Mouse (Mus musculus) heart, embryonic 12.5 days (tissue): Measurements from ENCODE around the gene Tbc1d30. TPM values are rescaled to one million over a fixed set of nuclear protein-coding genes. Genes with fewer than 3 reads are reported as not detected.
A peak's percentile ranks its signal among the peaks of the same experiment; 100 is the strongest.

Experiments
- ATAC-seq: fragments of 200-750 bp; cut with Nextera tagmentation; 2 replicates; pipeline ENCODE4 v1.8.0; 2017; ENCODE audit warnings: moderate TSS enrichment, moderate library complexity; ENCODE audit not compliant: insufficient number of reproducible peaks, low FRiP score
- H3K27ac ChIP-seq: fragments of 300-500 bp; sonication (generic); 2 replicates; pipeline ENCODE4 v1.5.1; 2016; ENCODE audit warnings: mild to moderate bottlenecking, moderate library complexity; ENCODE audit not compliant: poor library complexity, severe bottlenecking
- H3K27me3 ChIP-seq: fragments of 300-500 bp; sonication (generic); replicated peaks from 2 replicates; pipeline ENCODE4 v1.6.1; 2016; ENCODE audit warnings: mild to moderate bottlenecking, moderate library complexity
- H3K36me3 ChIP-seq: fragments of 300-500 bp; sonication (generic); 2 replicates; pipeline ENCODE4 v1.6.1; 2016; ENCODE audit warnings: mild to moderate bottlenecking, moderate library complexity
- H3K4me1 ChIP-seq: fragments of 300-500 bp; sonication (generic); replicated peaks from 2 replicates; pipeline ENCODE4 v1.6.1; 2016; ENCODE audit warnings: mild to moderate bottlenecking
- H3K4me2 ChIP-seq: fragments of 300-500 bp; sonication (generic); 2 replicates; pipeline ENCODE4 v1.6.1; 2016; ENCODE audit warnings: mild to moderate bottlenecking, moderate library complexity
- H3K4me3 ChIP-seq: fragments of 300-500 bp; sonication (generic); 2 replicates; pipeline ENCODE4 v1.5.1; 2016; ENCODE audit warnings: mild to moderate bottlenecking
- H3K9ac ChIP-seq: fragments of 300-500 bp; sonication (generic); 2 replicates; pipeline ENCODE4 v1.6.1; 2016; ENCODE audit warnings: mild to moderate bottlenecking, moderate library complexity
- H3K9me3 ChIP-seq: fragments of 300-500 bp; sonication (generic); replicated peaks from 2 replicates; pipeline ENCODE4 v1.6.1; 2016; ENCODE audit warnings: mild to moderate bottlenecking, moderate library complexity
- WGBS: fragments of 180-500 bp; shearing (Covaris S2); methylation state at CpG from one replicate; pipeline ENCODE4 v1.1.7; 2016; 5-methylcytosine and 5-hydroxymethylcytosine counted together
- polyA plus RNA-seq: library from polyadenylated mRNA; unstranded; fragments of >200 nt; fragmentation: Nextera tagmentation; extraction: Ambion mirVana; gene quantifications from 2 replicates; pipeline ENCODE4 v1.2.1, GENCODE M21; 2016

The Tbc1d30 gene
- polyA plus RNA-seq, 1 experiment from 2014 or later, result 1.3 TPM

DNA sequence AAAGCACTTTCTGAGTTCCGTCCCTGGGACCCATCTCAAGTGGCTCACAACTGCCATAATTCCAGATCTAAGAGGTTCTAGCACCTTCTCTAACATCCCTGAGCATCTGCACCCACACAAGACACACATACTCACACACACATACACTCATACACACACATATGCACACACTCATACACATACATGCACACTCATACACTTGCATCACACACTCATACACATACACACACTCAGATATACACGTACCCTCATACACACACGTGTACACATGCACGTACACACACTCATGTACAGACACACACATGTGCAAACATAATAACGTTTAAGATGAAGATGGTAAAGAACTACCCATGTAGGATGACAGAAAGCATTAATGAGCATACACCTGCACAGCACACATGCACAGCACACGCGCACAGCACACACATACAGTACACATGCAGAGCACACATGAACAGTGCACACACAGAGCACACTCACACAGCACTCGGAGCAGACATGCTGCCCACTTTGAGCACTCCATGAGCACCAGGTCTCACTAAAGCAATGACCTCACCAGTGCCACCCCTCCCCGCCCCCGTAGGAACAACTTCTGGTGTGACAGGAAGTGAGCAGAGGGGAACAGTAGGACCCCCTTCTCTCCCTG lies 59.7 kb downstream of the Tbc1d30 start:
- Histone ChIP-seq H3K36me3 (no peaks in the 10 kb centered on the region), H3K27ac (no peak overlapping the region), H3K9me3 (no peaks in the 10 kb centered on the region), H3K4me1 (peaks cover 15% of the 10 kb centered on the region), H3K9ac (no peak overlapping the region), H3K27me3 (0 out of 2 replicates have a peak, but pooled peaks cover 2% of the 10 kb centered on the region), H3K4me2 (peak overlapping the region; percentile 47; the same call in 1 of the 2 replicates), H3K4me3 (no peak overlapping the region)
- 76% methylated on average over 10 of the region's 10 CpGs for WGBS
- no peak for ATAC-seq

- Histone ChIP-seq H3K4me1 (peaks cover 15% of the 10 kb centered on the region), H3K27me3 (0 out of 2 replicates have a peak, but pooled peaks cover 2% of the 10 kb centered on the region), H3K36me3 (no peaks in the 10 kb centered on the region), H3K4me3 (no peak overlapping the region), H3K9me3 (no peaks in the 10 kb centered on the region), H3K4me2 (peak overlapping the region; percentile 47), H3K9ac (no peak overlapping the region), H3K27ac (no peak overlapping the region)
- ATAC-seq, result no peak
- WGBS, result 47% methylated on average over 20 of the region's 20 CpGs
Measured at GRCm38 (mm10) chr10:121290682-121291078, 60.4 kb downstream of the Tbc1d30 start.

GRCm38 (mm10) chr10:121289970-121290681 lies 61.0 kb downstream of the Tbc1d30 start:
- Histone ChIP-seq H3K4me1 (peaks cover 15% of the 10 kb centered on the region), H3K27me3 (0 out of 2 replicates have a peak, but pooled peaks cover 2% of the 10 kb centered on the region), H3K9me3 (no peaks in the 10 kb centered on the region), H3K27ac (no peak overlapping the region), H3K4me2 (peak overlapping the region; percentile 47), H3K4me3 (no peak overlapping the region), H3K9ac (no peak overlapping the region), H3K36me3 (no peaks in the 10 kb centered on the region)
- 58% methylated on average over 4 of the region's 4 CpGs for whole genome bisulfite sequencing
- no peak for ATAC-seq

GRCm38 (mm10) chr10:121282926-121283325 lies 68.2 kb downstream of the Tbc1d30 start:
- WGBS, result 85% methylated on average over 6 of the region's 6 CpGs
- H3K27ac ChIP-seq, result no peak overlapping the region
- H3K27me3 ChIP-seq, result no peaks in the 10 kb centered on the region

DNA sequence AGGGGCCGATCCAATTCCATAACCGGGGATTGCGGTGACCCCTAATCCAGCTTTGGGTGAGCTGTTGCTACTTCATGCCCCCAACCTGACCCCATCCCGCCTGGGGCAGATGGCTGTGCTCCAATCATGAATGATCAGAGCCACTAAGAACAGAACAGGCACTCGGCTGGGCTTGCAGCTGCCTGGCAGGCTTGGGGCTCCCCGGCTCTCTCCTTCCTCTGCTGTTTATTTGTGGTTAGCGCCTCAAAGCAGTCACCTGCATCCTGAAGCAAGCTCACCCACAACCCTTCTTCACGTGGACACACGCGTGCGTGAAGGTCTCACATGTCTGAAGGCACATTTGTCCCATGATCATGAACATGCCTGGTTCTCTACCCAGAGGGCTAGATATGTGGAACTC lies 68.6 kb downstream of the Tbc1d30 start:
- H3K36me3 ChIP-seq, result no peaks in the 10 kb centered on the region
- H3K4me2 ChIP-seq, result no peak overlapping the region
- no peak for ATAC-seq
- 0 out of 2 replicates have a peak, but pooled peaks cover 3% of the 10 kb centered on the region for H3K4me1 ChIP-seq
- no peaks in the 10 kb centered on the region for H3K9me3 ChIP-seq
- H3K27me3 ChIP-seq, result no peaks in the 10 kb centered on the region
- 77% methylated on average over 11 of the region's 11 CpGs for WGBS
- no peak overlapping the region for H3K4me3 ChIP-seq
- H3K9ac ChIP-seq, result no peak overlapping the region
- H3K27ac ChIP-seq, result no peak overlapping the region

More at GRCm38 (mm10) chr10:121282926-121283325, 68.2 kb downstream of the Tbc1d30 start:
- Histone ChIP-seq H3K36me3 (no peaks in the 10 kb centered on the region), H3K9me3 (no peaks in the 10 kb centered on the region), H3K4me3 (no peak overlapping the region), H3K4me1 (0 out of 2 replicates have a peak, but pooled peaks cover 3% of the 10 kb centered on the region), H3K9ac (no peak overlapping the region), H3K4me2 (no peak overlapping the region)
- no peak for ATAC-seq

DNA sequence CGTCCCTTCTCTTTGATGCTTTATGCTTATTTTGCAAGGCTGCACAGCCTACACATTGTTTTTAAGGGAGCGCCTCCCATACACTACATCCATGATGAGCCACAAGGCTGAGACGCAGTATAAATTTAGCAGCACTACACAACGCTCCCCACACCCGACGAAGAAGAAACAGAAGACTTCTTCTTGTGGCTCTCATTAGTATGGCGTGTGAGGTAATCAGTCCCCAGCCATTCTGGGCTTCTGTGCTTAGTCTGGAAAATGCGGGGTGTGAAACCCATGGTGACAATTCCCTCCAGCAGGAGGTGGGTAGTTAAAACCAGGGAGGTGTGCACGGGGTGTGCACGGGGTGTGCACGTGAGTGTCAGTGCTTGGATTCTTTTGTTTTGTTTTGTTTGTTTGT lies 70.1 kb downstream of the Tbc1d30 start:
- no peaks in the 10 kb centered on the region for H3K27me3 ChIP-seq
- no peak overlapping the region for H3K27ac ChIP-seq
- no peak overlapping the region for H3K9ac ChIP-seq
- WGBS, result 79% methylated on average over 11 of the region's 11 CpGs
- no peak for ATAC-seq
- H3K4me3 ChIP-seq, result no peak overlapping the region
- no peak overlapping the region for H3K4me2 ChIP-seq
- H3K36me3 ChIP-seq, result no peaks in the 10 kb centered on the region
- H3K4me1 ChIP-seq, result 0 out of 2 replicates have a peak, but pooled peaks cover 3% of the 10 kb centered on the region
- no peaks in the 10 kb centered on the region for H3K9me3 ChIP-seq

DNA sequence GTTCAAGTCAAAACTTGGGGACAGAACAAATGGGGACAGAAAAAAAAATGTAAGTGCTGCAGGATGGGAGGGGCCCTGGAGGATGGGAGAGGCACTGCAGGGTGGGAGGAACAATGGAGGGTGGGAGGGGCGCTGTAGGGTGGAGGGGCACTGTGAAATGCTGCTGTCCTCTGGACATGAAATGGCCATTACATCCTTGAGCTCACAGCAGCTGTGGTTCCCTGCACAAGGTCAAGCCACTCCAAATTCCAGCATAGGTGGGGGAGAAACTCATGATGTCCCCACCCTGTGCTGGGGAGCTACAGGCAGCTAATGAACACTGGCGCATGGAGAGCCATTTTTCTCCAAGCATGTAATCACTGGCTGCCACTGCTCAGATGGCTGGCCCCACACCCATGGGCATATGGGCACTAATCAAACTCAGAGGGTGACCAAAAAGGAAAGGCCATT lies 74.0 kb downstream of the Tbc1d30 start:
- no peaks in the 10 kb centered on the region for H3K9me3 ChIP-seq
- H3K9ac ChIP-seq, result no peak overlapping the region
- 0 out of 2 replicates have a peak, but pooled peaks cover 2% of the 10 kb centered on the region for H3K4me1 ChIP-seq
- H3K4me2 ChIP-seq, result no peak overlapping the region
- no peak overlapping the region for H3K4me3 ChIP-seq
- H3K36me3 ChIP-seq, result peaks cover 4% of the 10 kb centered on the region; the same call in 1 of the 2 replicates
- ATAC-seq, result no peak
- 85% methylated on average over 2 of the region's 2 CpGs for WGBS
- no peaks in the 10 kb centered on the region for H3K27me3 ChIP-seq
- H3K27ac ChIP-seq, result no peak overlapping the region

GRCm38 (mm10) chr10:121274964-121275363 lies 76.1 kb downstream of the Tbc1d30 start:
- no peak overlapping the region for H3K4me2 ChIP-seq
- H3K36me3 ChIP-seq, result peaks cover 9% of the 10 kb centered on the region; the same call in 1 of the 2 replicates
- no peaks in the 10 kb centered on the region; the same call in 1 of the 2 replicates for H3K9me3 ChIP-seq
- H3K9ac ChIP-seq, result no peak overlapping the region
- H3K27ac ChIP-seq, result no peak overlapping the region
- H3K4me1 ChIP-seq, result no peaks in the 10 kb centered on the region
- 68% methylated on average over 1 of the region's 1 CpGs for WGBS
- no peak for ATAC-seq
- H3K4me3 ChIP-seq, result no peak overlapping the region
- H3K27me3 ChIP-seq, result no peaks in the 10 kb centered on the region

- no peak overlapping the region for H3K27ac ChIP-seq
- H3K9ac ChIP-seq, result no peak overlapping the region
- peaks cover 9% of the 10 kb centered on the region; the same call in 1 of the 2 replicates for H3K36me3 ChIP-seq
- H3K4me1 ChIP-seq, result no peaks in the 10 kb centered on the region
- H3K27me3 ChIP-seq, result peaks cover 12% of the 10 kb centered on the region; the same call in 1 of the 2 replicates
- H3K4me3 ChIP-seq, result no peak overlapping the region
- H3K9me3 ChIP-seq, result no peaks in the 10 kb centered on the region; the same call in 1 of the 2 replicates
- no peak for ATAC-seq
- H3K4me2 ChIP-seq, result no peak overlapping the region
- WGBS, result 78% methylated on average over 8 of the region's 8 CpGs
Measured at GRCm38 (mm10) chr10:121271002-121271401, 80.1 kb downstream of the Tbc1d30 start.

DNA sequence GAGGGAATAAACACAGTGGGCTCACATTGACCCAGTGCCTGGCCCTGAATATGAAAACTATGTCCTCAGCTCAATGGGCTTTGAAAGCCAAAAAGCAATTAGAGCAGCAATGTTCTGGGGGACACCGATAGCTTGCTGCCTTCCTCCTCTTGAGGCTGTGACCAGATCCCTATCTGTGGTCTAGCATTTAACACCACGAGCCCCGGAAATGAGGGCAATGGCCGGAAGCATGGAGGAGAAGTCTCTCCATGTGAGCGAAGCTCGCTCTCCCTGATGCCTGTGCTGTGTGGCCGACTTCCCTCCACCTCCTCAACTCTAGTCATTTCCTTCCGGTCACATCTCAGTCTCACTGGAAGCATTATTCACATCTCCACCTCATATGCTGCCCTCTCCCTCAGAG lies 82.3 kb downstream of the Tbc1d30 start:
- peaks cover 16% of the 10 kb centered on the region; the same call in 1 of the 2 replicates for H3K27me3 ChIP-seq
- no peak overlapping the region for H3K27ac ChIP-seq
- H3K9ac ChIP-seq, result no peak overlapping the region
- no peak overlapping the region for H3K4me2 ChIP-seq
- no peaks in the 10 kb centered on the region; the same call in 1 of the 2 replicates for H3K9me3 ChIP-seq
- no peaks in the 10 kb centered on the region for H3K4me1 ChIP-seq
- 0 out of 2 replicates have a peak, but pooled peaks cover 5% of the 10 kb centered on the region for H3K36me3 ChIP-seq
- no peak for ATAC-seq
- H3K4me3 ChIP-seq, result no peak overlapping the region
- WGBS, result 75% methylated on average over 8 of the region's 8 CpGs

DNA sequence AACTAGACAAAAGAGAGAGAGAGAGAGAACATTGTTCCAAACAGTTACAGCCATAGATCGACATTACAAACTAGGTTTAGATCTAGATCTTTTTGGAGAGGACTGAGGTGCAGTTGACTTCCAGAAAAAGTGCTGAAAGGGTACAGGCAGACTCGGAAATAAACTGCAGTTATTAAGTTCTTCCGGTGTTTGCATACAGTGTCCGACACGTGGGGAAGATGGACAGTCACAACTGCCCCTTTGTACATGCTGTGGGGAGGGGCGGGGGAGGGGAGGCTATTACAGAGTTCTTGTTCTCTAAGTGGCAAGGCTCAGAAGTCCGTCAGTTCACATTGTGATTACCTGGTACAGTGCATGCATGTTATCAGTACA lies 86.9 kb downstream of the Tbc1d30 start:
- H3K27me3 ChIP-seq, result peaks cover 16% of the 10 kb centered on the region; the same call in 1 of the 2 replicates
- 57% methylated on average over 7 of the region's 7 CpGs for whole genome bisulfite sequencing
- H3K4me3 ChIP-seq, result no peak overlapping the region
- no peak for ATAC-seq
- H3K27ac ChIP-seq, result no peak overlapping the region
- H3K36me3 ChIP-seq, result no peaks in the 10 kb centered on the region
- no peak overlapping the region for H3K9ac ChIP-seq
- H3K9me3 ChIP-seq, result no peaks in the 10 kb centered on the region
- H3K4me1 ChIP-seq, result no peaks in the 10 kb centered on the region
- H3K4me2 ChIP-seq, result no peak overlapping the region
